Mouse (Mus musculus): Measurements from ENCODE around the gene Rpl36a-ps1. TPM values are rescaled to one million over a fixed set of nuclear protein-coding genes. Genes with fewer than 3 reads are reported as not detected.

The Rpl36a-ps1 gene
- polyA plus RNA-seq, 1 experiment from 2014 or later, result 0.80 TPM

GRCm38 (mm10) chr14:98951626-98952290 lies 42.4 kb downstream of the Rpl36a-ps1 start:
- Histone ChIP-seq H3K27ac (no peak overlapping the region), H3K4me3 (replicated peaks) (no peak overlapping the region), H3K4me2 (no peak overlapping the region), H3K36me3 (no peaks in the 10 kb centered on the region), H3K4me1 (replicated peaks) (no peaks in the 10 kb centered on the region), H3K9me3 (replicated peaks) (no peaks in the 10 kb centered on the region), H3K9ac (no peak overlapping the region), H3K27me3 (no peaks in the 10 kb centered on the region)
- DNase-seq, result no peak
- WGBS (ENCODE audit: insufficient replicate concordance), result 70% methylated on average over 4 of the region's 4 CpGs
- no peak for ATAC-seq (ENCODE audit: low read depth)

Other genes starting within 250 kb of the Rpl36a-ps1 start
- gene Mzt1, start 51.8 kb upstream of the Rpl36a-ps1 start, polyA plus RNA-seq (2015; fragmentation: Nextera tagmentation; extraction: Ambion mirVana), result 52.1 and 63.0 TPM in 2 replicates
- gene Bora, start 51.9 kb upstream of the Rpl36a-ps1 start, polyA plus RNA-seq (2015; fragmentation: Nextera tagmentation; extraction: Ambion mirVana), result 36.8 and 39.0 TPM in 2 replicates
- gene Pibf1, start 105.1 kb upstream of the Rpl36a-ps1 start, polyA plus RNA-seq (2015; fragmentation: Nextera tagmentation; extraction: Ambion mirVana), result 7.0 and 8.0 TPM in 2 replicates
- gene Dis3, start 105.5 kb upstream of the Rpl36a-ps1 start, polyA plus RNA-seq (2015; fragmentation: Nextera tagmentation; extraction: Ambion mirVana), result 19.0 and 25.0 TPM in 2 replicates

All from liver, embryonic 13.5 days (tissue).